Mouse (Mus musculus): ENCODE results near the gene Duox1. TPM values are rescaled to one million over a fixed set of nuclear protein-coding genes. Genes with fewer than 3 reads are reported as not detected.

Gene Duox1
- total and polyA plus RNA-seq, 3 experiments, result not detected

- TF ChIP-seq USF2 (conservative IDR thresholded peaks at IDR 0.05; ENCODE audit: low read depth, low read length) (no peak), EP300 (IDR thresholded peaks at IDR 0.05; ENCODE audit: low read length) (no peak), ZNF384 (IDR thresholded peaks at IDR 0.05; ENCODE audit: low read depth, low read length) (no peak; the same call in 1 of the 2 replicates), CTCF (conservative IDR thresholded peaks at IDR 0.05 in 1 of 2, IDR thresholded peaks at IDR 0.05 in 1 of 2; ENCODE audit: low read depth in 2 of 2, low read length in 2 of 2) (peak; percentile 79 to 83), MAFK (IDR thresholded peaks at IDR 0.05; ENCODE audit: insufficient replicate concordance, low read length) (no peak), RAD21 (IDR thresholded peaks at IDR 0.05; ENCODE audit: low read depth, low read length) (peak; percentile 73), PAX5 (IDR thresholded peaks at IDR 0.05; ENCODE audit: low read length) (no peak), TBP (conservative IDR thresholded peaks at IDR 0.05; ENCODE audit: low read depth, low read length) (no peak), USF1 (IDR thresholded peaks at IDR 0.05; ENCODE audit: low read depth, low read length) (no peak), POLR2AphosphoS2 (IDR thresholded peaks at IDR 0.05; ENCODE audit: low read depth, low read length) (no peak), POLR2A (IDR thresholded peaks at IDR 0.05; ENCODE audit: low read depth, low read length) (no peak), ZC3H11A (IDR thresholded peaks at IDR 0.05; ENCODE audit: low read depth, low read length) (no peak), MYC (IDR thresholded peaks at IDR 0.05; ENCODE audit: low read depth, low read length) (peak; percentile 73; the same call in 1 of the 2 replicates), ZKSCAN1 (IDR thresholded peaks at IDR 0.05; ENCODE audit: borderline replicate concordance, low read depth, low read length) (0 out of 2 replicates have a peak, but pooled peaks have one; percentile 13), ZMIZ1 (IDR thresholded peaks at IDR 0.05; ENCODE audit: low read depth, low read length) (no peak), MAX (IDR thresholded peaks at IDR 0.05; ENCODE audit: low read length) (no peak), CHD1 (IDR thresholded peaks at IDR 0.05; ENCODE audit: low read depth, low read length) (no peak), ELF1 (IDR thresholded peaks at IDR 0.05; ENCODE audit: low read depth, low read length) (peak; percentile 63), SMC3 (IDR thresholded peaks at IDR 0.05; ENCODE audit: low read depth, low read length) (peak; percentile 72)
- Histone ChIP-seq H3K36me3 (replicated peaks in 1 of 2; ENCODE audit: control insufficient read depth in 1 of 2, insufficient read depth in 1 of 2, low read length in 1 of 2) (no peaks in the 10 kb centered on the region), H3K4me3 (replicated peaks in 1 of 3; ENCODE audit: low read depth in 2 of 3, low read length in 2 of 3, poor library complexity in 1 of 3) (no peak overlapping the region), H3K9ac (ENCODE audit: insufficient read depth, low read depth) (no peak overlapping the region), H3K9me3 (replicated peaks; ENCODE audit: low read length) (peaks cover 4% of the 10 kb centered on the region), H3K4me1 (ENCODE audit: control insufficient read depth in 1 of 2, insufficient read depth in 2 of 2) (no peaks in the 10 kb centered on the region), H3K27me3 (replicated peaks) (peaks cover 36% of the 10 kb centered on the region), H3K79me2 (replicated peaks; ENCODE audit: control insufficient read depth, extremely low read depth, insufficient read depth, poor library complexity, severe bottlenecking) (no peaks in the 10 kb centered on the region), H3K27ac (ENCODE audit: insufficient read depth, low read depth) (no peak overlapping the region), H3K4me2 (ENCODE audit: insufficient read depth, low read depth, poor library complexity, severe bottlenecking) (peak overlapping the region; percentile 26; the same call in 1 of the 2 replicates)
- dilution Hi-C loops (cut with MboI; ENCODE audit: extremely low pct_ligation_motif_present, extremely low pct_unique_long_range_greater_than_20kb, low sequenced_read_pairs) (no loop called here), in situ Hi-C loops (cut with MboI; ENCODE audit: low pct_ligation_motif_present, low pct_unique_long_range_greater_than_20kb, low sequenced_read_pairs) (loop anchor here (10.0 kb wide), 1 partner anchor 238 kb away; no protein-coding TSS in a partner anchor)
- peak; percentile 80 for DNase-seq (ENCODE audit: extremely low read depth)
Observed at GRCm38 (mm10) chr2:122302574-122303241, 12.8 kb upstream of the Duox1 start.

- in situ Hi-C loops (cut with MboI; ENCODE audit: low pct_ligation_motif_present, low pct_unique_long_range_greater_than_20kb, low sequenced_read_pairs), result loop anchor here (10.0 kb wide), 1 partner anchor 240 kb away; no protein-coding TSS in a partner anchor
- H3K9ac ChIP-seq (ENCODE audit: insufficient read depth, low read depth), result no peak overlapping the region
- no peaks in the 10 kb centered on the region for H3K36me3 ChIP-seq (replicated peaks in 1 of 2; ENCODE audit: control insufficient read depth in 1 of 2, insufficient read depth in 1 of 2, low read length in 1 of 2)
- DNase-seq (ENCODE audit: extremely low read depth), result no peak
- no peak overlapping the region for H3K4me2 ChIP-seq (ENCODE audit: insufficient read depth, low read depth, poor library complexity, severe bottlenecking)
- H3K79me2 ChIP-seq (replicated peaks; ENCODE audit: control insufficient read depth, extremely low read depth, insufficient read depth, poor library complexity, severe bottlenecking), result no peaks in the 10 kb centered on the region
- H3K27ac ChIP-seq (ENCODE audit: insufficient read depth, low read depth), result no peak overlapping the region
- dilution Hi-C loops (cut with MboI; ENCODE audit: extremely low pct_ligation_motif_present, extremely low pct_unique_long_range_greater_than_20kb, low sequenced_read_pairs), result no loop called here
- H3K4me1 ChIP-seq (ENCODE audit: control insufficient read depth in 1 of 2, insufficient read depth in 2 of 2), result no peaks in the 10 kb centered on the region
- H3K27me3 ChIP-seq (replicated peaks), result peaks cover 52% of the 10 kb centered on the region
- H3K9me3 ChIP-seq (replicated peaks; ENCODE audit: low read length), result no peaks in the 10 kb centered on the region
- H3K4me3 ChIP-seq (replicated peaks in 1 of 3; ENCODE audit: low read depth in 2 of 3, low read length in 2 of 3, poor library complexity in 1 of 3), result no peak overlapping the region
- TF ChIP-seq MEF2A (IDR thresholded peaks at IDR 0.05; ENCODE audit: borderline replicate concordance, low read depth, low read length) (no peak), RCOR1 (conservative IDR thresholded peaks at IDR 0.05; ENCODE audit: low read depth, low read length) (no peak), KAT2A (IDR thresholded peaks at IDR 0.05; ENCODE audit: insufficient replicate concordance, low read length) (no peak), RAD21 (IDR thresholded peaks at IDR 0.05; ENCODE audit: low read depth, low read length) (no peak), CHD2 (IDR thresholded peaks at IDR 0.05; ENCODE audit: low read length) (no peak), MAX (IDR thresholded peaks at IDR 0.05; ENCODE audit: low read length) (no peak)
Observed at GRCm38 (mm10) chr2:122304544-122304943, 10.9 kb upstream of the Duox1 start.

Measured in CH12.LX (cell line).